Mouse (Mus musculus): ENCODE data around the gene Zfp597. TPM values are rescaled to one million over a fixed set of nuclear protein-coding genes. Genes with fewer than 3 reads are reported as not detected.
"Not testable (repeated sequence)": the region's sequence is repeated elsewhere in the genome, so short reads cannot be mapped to it uniquely, and the experiment has no call there.

Gene Zfp597
- polyA plus RNA-seq, 2 experiments, result 5.7 to 7.0 TPM

GRCm38 (mm10) chr16:3835461-3835860 is 48.9 kb downstream of the Zfp597 start:
- no peaks in the 10 kb centered on the region for H3K36me3 ChIP-seq (ENCODE audit: control insufficient read depth, insufficient read depth, low read length)
- no peaks in the 10 kb centered on the region for H3K9me3 ChIP-seq (ENCODE audit: control insufficient read depth, low read length)
- no peak overlapping the region for H3K4me3 ChIP-seq (replicated peaks; ENCODE audit: low read length)
- no peak overlapping the region for H3K4me2 ChIP-seq (replicated peaks; ENCODE audit: low read depth, low read length, severe bottlenecking)
- 77% methylated on average over 2 of the region's 2 CpGs for WGBS
- no peak overlapping the region for H3K27ac ChIP-seq (replicated peaks; ENCODE audit: low read depth, low read length)
- DNase-seq (ENCODE audit: low spot score) (no peak), ATAC-seq (ENCODE audit: low FRiP score, low read depth) (no peak)
- no peaks in the 10 kb centered on the region for H3K27me3 ChIP-seq (ENCODE audit: control insufficient read depth, insufficient read depth, low read length)
- H3K9ac ChIP-seq (ENCODE audit: low read depth, low read length, severe bottlenecking), result no peak overlapping the region
- no peak for TF ChIP-seq POLR2A (IDR thresholded peaks at IDR 0.05; ENCODE audit: borderline replicate concordance, extremely low read depth, insufficient read depth, insufficient read length)
- H3K4me1 ChIP-seq (ENCODE audit: control insufficient read depth, insufficient read depth, low read length), result no peaks in the 10 kb centered on the region

GRCm38 (mm10) chr16:3830588-3831109 is 53.7 kb downstream of the Zfp597 start, which contains the start of gene Olfr15:
Gene Olfr15 (plus strand): TSS chr16:3830878.
- Histone ChIP-seq H3K4me2 (replicated peaks; ENCODE audit: low read depth, low read length, severe bottlenecking) (no peak within 1 kb of the TSS), H3K36me3 (ENCODE audit: control insufficient read depth, insufficient read depth, low read length) (no peaks in the 10 kb centered on the region), H3K27me3 (ENCODE audit: control insufficient read depth, insufficient read depth, low read length) (no peaks in the 10 kb centered on the region), H3K9ac (ENCODE audit: low read depth, low read length, severe bottlenecking) (no peak within 1 kb of the TSS), H3K4me1 (ENCODE audit: control insufficient read depth, insufficient read depth, low read length) (no peaks in the 10 kb centered on the region), H3K4me3 (replicated peaks; ENCODE audit: low read length) (no peak within 1 kb of the TSS), H3K9me3 (ENCODE audit: control insufficient read depth, low read length) (no peaks in the 10 kb centered on the region), H3K27ac (replicated peaks; ENCODE audit: low read depth, low read length) (no peak within 1 kb of the TSS)
- no peak for TF ChIP-seq POLR2A (IDR thresholded peaks at IDR 0.05; ENCODE audit: borderline replicate concordance, extremely low read depth, insufficient read depth, insufficient read length)
- DNase-seq (ENCODE audit: low spot score) (no peak), ATAC-seq (ENCODE audit: low FRiP score, low read depth) (no peak)

DNA sequence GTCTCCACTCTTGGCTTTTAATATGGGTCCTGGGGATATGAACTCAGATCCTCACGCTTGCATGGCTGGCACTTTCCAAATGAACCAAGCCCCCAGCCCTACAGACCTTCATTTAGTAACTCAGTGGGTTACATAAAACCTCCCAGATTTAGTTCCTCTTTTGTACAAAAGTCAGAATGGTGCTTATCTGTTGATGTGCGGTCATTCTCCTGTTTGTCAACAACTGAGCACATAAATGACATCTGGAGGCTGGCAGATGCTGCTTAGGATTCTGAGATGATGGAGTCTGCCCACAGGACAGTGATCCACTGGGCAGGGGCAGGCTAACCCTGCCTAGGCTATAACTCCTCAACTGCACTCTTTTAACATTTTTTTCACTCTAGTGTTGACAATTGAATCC is 54.6 kb downstream of the Zfp597 start:
- DNase-seq (ENCODE audit: low spot score), result no peak
- Histone ChIP-seq H3K36me3 (ENCODE audit: control insufficient read depth, insufficient read depth, low read length) (no peaks in the 10 kb centered on the region), H3K4me3 (replicated peaks; ENCODE audit: low read length) (no peak overlapping the region), H3K9me3 (ENCODE audit: control insufficient read depth, low read length) (no peaks in the 10 kb centered on the region), H3K9ac (ENCODE audit: low read depth, low read length, severe bottlenecking) (no peak overlapping the region), H3K27ac (replicated peaks; ENCODE audit: low read depth, low read length) (no peak overlapping the region), H3K4me2 (replicated peaks; ENCODE audit: low read depth, low read length, severe bottlenecking) (no peak overlapping the region), H3K4me1 (ENCODE audit: control insufficient read depth, insufficient read depth, low read length) (no peaks in the 10 kb centered on the region), H3K27me3 (ENCODE audit: control insufficient read depth, insufficient read depth, low read length) (no peaks in the 10 kb centered on the region)
- ATAC-seq (ENCODE audit: low FRiP score, low read depth), result no peak
- 84% methylated on average over 2 of the region's 2 CpGs for WGBS
- TF ChIP-seq POLR2A (IDR thresholded peaks at IDR 0.05; ENCODE audit: borderline replicate concordance, extremely low read depth, insufficient read depth, insufficient read length), result no peak

- Histone ChIP-seq H3K4me2 (replicated peaks; ENCODE audit: low read depth, low read length, severe bottlenecking) (no peak overlapping the region), H3K27ac (replicated peaks; ENCODE audit: low read depth, low read length) (no peak overlapping the region), H3K36me3 (ENCODE audit: control insufficient read depth, insufficient read depth, low read length) (no peaks in the 10 kb centered on the region), H3K27me3 (ENCODE audit: control insufficient read depth, insufficient read depth, low read length) (no peaks in the 10 kb centered on the region), H3K9ac (ENCODE audit: low read depth, low read length, severe bottlenecking) (no peak overlapping the region), H3K4me3 (replicated peaks; ENCODE audit: low read length) (no peak overlapping the region), H3K4me1 (ENCODE audit: control insufficient read depth, insufficient read depth, low read length) (no peaks in the 10 kb centered on the region), H3K9me3 (ENCODE audit: control insufficient read depth, low read length) (no peaks in the 10 kb centered on the region)
- ATAC-seq (ENCODE audit: low FRiP score, low read depth), result no peak
- no peak for DNase-seq (ENCODE audit: low spot score)
- TF ChIP-seq POLR2A (IDR thresholded peaks at IDR 0.05; ENCODE audit: borderline replicate concordance, extremely low read depth, insufficient read depth, insufficient read length), result no peak
- 57% methylated on average over 3 of the region's 3 CpGs for WGBS
These were observed 56.3 kb downstream of the Zfp597 start for GRCm38 (mm10) chr16:3828021-3828420.

DNA sequence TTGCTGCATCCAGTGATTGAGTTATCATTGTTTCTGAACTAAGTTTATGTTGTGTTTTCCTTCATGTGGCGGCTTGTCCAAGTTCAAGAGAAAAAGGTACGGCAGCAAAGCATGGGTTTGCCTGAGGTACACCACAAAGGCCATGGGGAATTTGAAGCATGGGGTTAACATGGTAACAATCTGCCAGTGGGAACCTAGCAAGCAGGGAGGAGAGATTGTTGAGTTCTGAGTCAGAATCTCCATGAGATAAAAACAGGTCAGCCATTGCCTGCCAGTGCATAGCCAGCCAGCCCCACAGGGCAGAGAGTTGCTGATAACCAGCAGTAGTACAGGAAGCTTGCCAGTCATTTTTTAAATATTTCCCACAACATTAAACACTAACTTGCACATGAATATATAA is 64.2 kb downstream of the Zfp597 start:
- TF ChIP-seq POLR2A (IDR thresholded peaks at IDR 0.05; ENCODE audit: borderline replicate concordance, extremely low read depth, insufficient read depth, insufficient read length), result no peak
- Histone ChIP-seq H3K4me2 (replicated peaks; ENCODE audit: low read depth, low read length, severe bottlenecking) (no peak overlapping the region), H3K9ac (ENCODE audit: low read depth, low read length, severe bottlenecking) (no peak overlapping the region), H3K4me1 (ENCODE audit: control insufficient read depth, insufficient read depth, low read length) (no peaks in the 10 kb centered on the region), H3K4me3 (replicated peaks; ENCODE audit: low read length) (no peak overlapping the region), H3K27me3 (ENCODE audit: control insufficient read depth, insufficient read depth, low read length) (no peaks in the 10 kb centered on the region), H3K9me3 (ENCODE audit: control insufficient read depth, low read length) (no peaks in the 10 kb centered on the region), H3K36me3 (ENCODE audit: control insufficient read depth, insufficient read depth, low read length) (no peaks in the 10 kb centered on the region), H3K27ac (replicated peaks; ENCODE audit: low read depth, low read length) (no peak overlapping the region)
- DNase-seq (ENCODE audit: low spot score) (no peak), ATAC-seq (ENCODE audit: low FRiP score, low read depth) (no peak)
- WGBS, result 93% methylated on average over 2 of the region's 2 CpGs

GRCm38 (mm10) chr16:3814667-3815066 is 69.7 kb downstream of the Zfp597 start:
- ATAC-seq (ENCODE audit: low FRiP score, low read depth); H3K9me3 ChIP-seq (ENCODE audit: control insufficient read depth, low read length); H3K36me3 ChIP-seq (ENCODE audit: control insufficient read depth, insufficient read depth, low read length); H3K27ac ChIP-seq (replicated peaks; ENCODE audit: low read depth, low read length); H3K4me1 ChIP-seq (ENCODE audit: control insufficient read depth, insufficient read depth, low read length); H3K4me3 ChIP-seq (replicated peaks; ENCODE audit: low read length); DNase-seq (ENCODE audit: low spot score); H3K4me2 ChIP-seq (replicated peaks; ENCODE audit: low read depth, low read length, severe bottlenecking); H3K9ac ChIP-seq (ENCODE audit: low read depth, low read length, severe bottlenecking); H3K27me3 ChIP-seq (ENCODE audit: control insufficient read depth, insufficient read depth, low read length): not testable (repeated sequence)
- WGBS, result 74% methylated on average over 6 of the region's 6 CpGs

Small RNA genes within 50 kb of the gene (microRNA-seq; reads per million reads assigned to microRNA genes)
- gene Gm23493, result not detected

Other genes starting within 250 kb of the Zfp597 start
- gene Mefv, start 166.5 kb downstream of the Zfp597 start, polyA plus RNA-seq (2012; rRNA removed), result 0.04 TPM in 1 of 2 replicates, not detected in the other
- gene Mefv, start 166.5 kb downstream of the Zfp597 start, polyA plus RNA-seq (2014; fragmentation: Nextera tagmentation; extraction: Ambion mirVana), result 0.10 TPM in 1 of 2 replicates, not detected in the other
- gene Zfp263, start 140.5 kb downstream of the Zfp597 start, polyA plus RNA-seq (2012; rRNA removed), result 14.6 and 16.2 TPM in 2 replicates
- gene Zfp263, start 140.5 kb downstream of the Zfp597 start, polyA plus RNA-seq (2014; fragmentation: Nextera tagmentation; extraction: Ambion mirVana), result 27.6 and 27.8 TPM in 2 replicates
- not detected in 2 replicates for gene Olfr15, start 53.7 kb downstream of the Zfp597 start, polyA plus RNA-seq (2012; rRNA removed)
- gene Olfr15, start 53.7 kb downstream of the Zfp597 start, polyA plus RNA-seq (2014; fragmentation: Nextera tagmentation; extraction: Ambion mirVana), result not detected in 2 replicates
- gene Zfp174, start 37.3 kb downstream of the Zfp597 start, polyA plus RNA-seq (2012; rRNA removed), result 2.7 and 3.0 TPM in 2 replicates
- 1.7 and 1.8 TPM in 2 replicates for gene Zfp174, start 37.3 kb downstream of the Zfp597 start, polyA plus RNA-seq (2014; fragmentation: Nextera tagmentation; extraction: Ambion mirVana)
- 59.5 and 72.1 TPM in 2 replicates for gene Naa60, start 12.2 kb downstream of the Zfp597 start, polyA plus RNA-seq (2012; rRNA removed)
- gene Naa60, start 12.2 kb downstream of the Zfp597 start, polyA plus RNA-seq (2014; fragmentation: Nextera tagmentation; extraction: Ambion mirVana), result 62.2 and 63.0 TPM in 2 replicates
- gene Gm20695, start 87 bp upstream of the Zfp597 start, polyA plus RNA-seq (2012; rRNA removed), result 0.37 and 0.78 TPM in 2 replicates
- 2.2 and 3.7 TPM in 2 replicates for gene Gm20695, start 87 bp upstream of the Zfp597 start, polyA plus RNA-seq (2014; fragmentation: Nextera tagmentation; extraction: Ambion mirVana)
- gene 1700037C18Rik, start 24.1 kb upstream of the Zfp597 start, polyA plus RNA-seq (2012; rRNA removed), result 3.2 and 6.8 TPM in 2 replicates
- gene 1700037C18Rik, start 24.1 kb upstream of the Zfp597 start, polyA plus RNA-seq (2014; fragmentation: Nextera tagmentation; extraction: Ambion mirVana), result 4.9 and 5.8 TPM in 2 replicates
- 17.3 and 28.1 TPM in 2 replicates for gene Cluap1, start 24.2 kb upstream of the Zfp597 start, polyA plus RNA-seq (2012; rRNA removed)
- gene Cluap1, start 24.2 kb upstream of the Zfp597 start, polyA plus RNA-seq (2014; fragmentation: Nextera tagmentation; extraction: Ambion mirVana), result 29.9 and 33.2 TPM in 2 replicates
- 2.7 and 3.6 TPM in 2 replicates for gene Nlrc3, start 92.1 kb upstream of the Zfp597 start, polyA plus RNA-seq (2012; rRNA removed)
- gene Nlrc3, start 92.1 kb upstream of the Zfp597 start, polyA plus RNA-seq (2014; fragmentation: Nextera tagmentation; extraction: Ambion mirVana), result 1.1 and 1.2 TPM in 2 replicates
- gene Slx4, start 119.2 kb upstream of the Zfp597 start, polyA plus RNA-seq (2012; rRNA removed), result 46.0 and 47.5 TPM in 2 replicates
- gene Slx4, start 119.2 kb upstream of the Zfp597 start, polyA plus RNA-seq (2014; fragmentation: Nextera tagmentation; extraction: Ambion mirVana), result 24.4 and 28.9 TPM in 2 replicates
- 0.01 and 0.10 TPM in 2 replicates for gene Dnase1, start 152.4 kb upstream of the Zfp597 start, polyA plus RNA-seq (2012; rRNA removed)
- 5.3 and 6.2 TPM in 2 replicates for gene Dnase1, start 152.4 kb upstream of the Zfp597 start, polyA plus RNA-seq (2014; fragmentation: Nextera tagmentation; extraction: Ambion mirVana)
- gene Trap1, start 193.3 kb upstream of the Zfp597 start, polyA plus RNA-seq (2012; rRNA removed), result 87.6 and 95.6 TPM in 2 replicates
- 82.8 and 86.6 TPM in 2 replicates for gene Trap1, start 193.3 kb upstream of the Zfp597 start, polyA plus RNA-seq (2014; fragmentation: Nextera tagmentation; extraction: Ambion mirVana)

All from limb, embryonic 14.5 days (tissue).